Mouse (Mus musculus): ENCODE measurements around the gene Gm13696. TPM values are rescaled to one million over a fixed set of nuclear protein-coding genes. Genes with fewer than 3 reads are reported as not detected.
"Not testable (repeated sequence)": the region's sequence is repeated elsewhere in the genome, so short reads cannot be mapped to it uniquely, and the experiment has no call there.

Gm13696 gene
- polyA plus RNA-seq, 1 experiment from 2014 or later = not detected

DNA sequence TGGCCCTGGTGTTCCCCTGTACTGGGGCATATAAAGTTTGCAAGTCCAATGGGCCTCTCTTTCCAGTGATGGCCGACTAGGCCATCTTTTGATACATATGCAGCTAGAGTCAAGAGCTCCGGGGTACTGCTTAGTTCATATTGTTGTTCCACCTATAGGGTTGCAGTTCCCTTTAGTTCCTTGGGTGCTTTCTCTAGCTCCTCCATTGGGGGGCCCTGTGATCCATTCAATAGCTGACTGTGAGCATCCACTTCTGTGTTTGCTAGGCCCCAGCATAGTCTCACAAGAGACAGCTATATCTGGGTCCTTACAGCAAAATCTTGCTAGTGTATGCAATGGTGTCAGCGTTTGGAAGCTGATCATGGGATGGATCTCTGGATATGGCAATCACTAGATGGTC lies 21.6 kb downstream of the Gm13696 start:
- not testable (repeated sequence) for H3K4me1 ChIP-seq (replicated peaks); H3K9me3 ChIP-seq; ATAC-seq; H3K27ac ChIP-seq; H3K36me3 ChIP-seq; H3K4me2 ChIP-seq (replicated peaks); H3K27me3 ChIP-seq; H3K4me3 ChIP-seq (replicated peaks); H3K9ac ChIP-seq (replicated peaks)
- 60% methylated on average over 1 of the region's 3 CpGs for WGBS

GRCm38 (mm10) chr2:84008913-84009312 lies 36.0 kb downstream of the Gm13696 start:
- Histone ChIP-seq H3K4me3 (replicated peaks) (no peak overlapping the region), H3K36me3 (no peaks in the 10 kb centered on the region), H3K9ac (replicated peaks) (no peak overlapping the region), H3K4me2 (replicated peaks) (no peak overlapping the region), H3K4me1 (replicated peaks) (no peaks in the 10 kb centered on the region), H3K27ac (no peak overlapping the region), H3K27me3 (no peaks in the 10 kb centered on the region), H3K9me3 (no peaks in the 10 kb centered on the region)
- WGBS = 71% methylated on average over 1 of the region's 1 CpGs
- ATAC-seq = no peak

DNA sequence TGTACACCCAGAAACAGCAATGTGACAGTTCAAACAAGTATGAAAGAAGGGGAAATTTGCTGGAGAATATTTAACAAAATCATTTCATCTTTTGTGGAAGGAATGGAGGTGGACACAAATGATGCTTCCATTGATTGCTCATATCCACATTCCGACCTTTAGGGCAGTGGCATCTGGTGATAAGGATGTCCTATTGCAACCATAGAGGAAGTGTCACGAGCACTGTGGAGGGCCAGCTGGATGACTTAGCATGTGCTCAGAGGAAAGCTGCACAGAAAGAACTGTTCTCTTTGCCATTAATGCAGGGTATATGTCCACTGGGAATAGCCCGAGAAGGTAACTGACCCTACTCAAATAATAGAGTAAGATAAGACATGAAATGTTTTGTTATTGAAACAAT lies 36.9 kb downstream of the Gm13696 start:
- WGBS = 90% methylated on average over 3 of the region's 3 CpGs

DNA sequence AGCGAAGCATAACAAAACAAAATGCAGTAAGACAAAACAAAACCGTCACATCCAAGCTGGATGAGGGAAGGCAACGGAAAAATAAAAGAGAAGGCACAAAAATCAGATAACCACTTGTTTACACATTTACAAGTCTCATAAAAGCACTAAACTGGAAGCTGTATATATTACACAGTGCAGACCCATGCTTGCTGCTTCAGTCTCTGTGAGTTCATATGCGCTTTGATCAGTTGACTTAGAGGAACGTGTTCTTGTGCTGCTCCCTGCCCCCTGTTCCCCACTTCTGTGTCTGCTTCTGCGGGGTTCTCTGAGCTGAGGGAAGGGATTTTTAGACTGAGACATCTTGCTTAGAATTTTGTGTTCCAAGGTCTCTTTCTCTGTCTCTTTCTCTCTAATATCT lies 41.6 kb downstream of the Gm13696 start:
- no peaks in the 10 kb centered on the region for H3K9me3 ChIP-seq
- no peak overlapping the region for H3K27ac ChIP-seq
- H3K27me3 ChIP-seq = no peaks in the 10 kb centered on the region
- H3K9ac ChIP-seq (replicated peaks) = no peak overlapping the region
- H3K4me3 ChIP-seq (replicated peaks) = no peak overlapping the region
- no peaks in the 10 kb centered on the region for H3K36me3 ChIP-seq
- no peaks in the 10 kb centered on the region for H3K4me1 ChIP-seq (replicated peaks)
- 85% methylated on average over 6 of the region's 6 CpGs for WGBS
- no peak for ATAC-seq
- no peak overlapping the region for H3K4me2 ChIP-seq (replicated peaks)

More for the DNA sequence above, 36.9 kb downstream of the Gm13696 start:
- Histone ChIP-seq H3K9me3 (no peaks in the 10 kb centered on the region), H3K4me3 (replicated peaks) (no peak overlapping the region), H3K27me3 (no peaks in the 10 kb centered on the region), H3K9ac (replicated peaks) (no peak overlapping the region), H3K4me2 (replicated peaks) (no peak overlapping the region), H3K4me1 (replicated peaks) (no peaks in the 10 kb centered on the region), H3K27ac (no peak overlapping the region), H3K36me3 (no peaks in the 10 kb centered on the region)
- ATAC-seq = no peak

DNA sequence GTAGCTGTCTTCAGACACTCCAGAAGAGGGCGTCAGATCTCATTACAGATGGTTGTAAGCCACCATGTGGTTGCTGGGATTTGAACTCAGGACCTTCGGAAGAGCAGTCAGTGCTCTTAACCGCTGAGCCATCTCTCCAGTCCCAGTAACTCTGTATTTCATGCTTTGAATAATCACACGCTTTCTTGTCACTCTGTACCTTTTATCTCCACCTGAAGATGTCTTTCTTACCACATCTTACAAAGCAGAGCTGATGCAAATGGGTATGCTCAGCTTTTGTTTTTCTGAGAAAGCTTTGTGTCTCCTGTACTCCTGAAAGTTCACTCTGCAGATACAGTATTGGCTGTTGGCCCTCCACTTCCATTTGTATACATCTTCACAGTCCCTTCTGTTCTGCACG lies 43.4 kb downstream of the Gm13696 start:
- H3K9me3 ChIP-seq; H3K27me3 ChIP-seq; ATAC-seq; H3K36me3 ChIP-seq; H3K27ac ChIP-seq; H3K4me1 ChIP-seq (replicated peaks); H3K4me3 ChIP-seq (replicated peaks); H3K4me2 ChIP-seq (replicated peaks); H3K9ac ChIP-seq (replicated peaks): not testable (repeated sequence)
- WGBS = 75% methylated on average over 5 of the region's 5 CpGs

GRCm38 (mm10) chr2:84018330-84018729 lies 45.4 kb downstream of the Gm13696 start:
- H3K4me2 ChIP-seq (replicated peaks) = no peak overlapping the region
- no peak overlapping the region for H3K4me3 ChIP-seq (replicated peaks)
- ATAC-seq = no peak
- WGBS = 89% methylated on average over 3 of the region's 3 CpGs
- no peaks in the 10 kb centered on the region for H3K9me3 ChIP-seq
- no peak overlapping the region for H3K9ac ChIP-seq (replicated peaks)
- no peaks in the 10 kb centered on the region for H3K4me1 ChIP-seq (replicated peaks)
- no peak overlapping the region for H3K27ac ChIP-seq
- H3K36me3 ChIP-seq = no peaks in the 10 kb centered on the region
- no peaks in the 10 kb centered on the region for H3K27me3 ChIP-seq

- Histone ChIP-seq H3K9ac (replicated peaks) (no peak overlapping the region), H3K4me3 (replicated peaks) (no peak overlapping the region), H3K9me3 (no peaks in the 10 kb centered on the region), H3K27me3 (no peaks in the 10 kb centered on the region), H3K4me2 (replicated peaks) (no peak overlapping the region), H3K36me3 (no peaks in the 10 kb centered on the region), H3K4me1 (replicated peaks) (no peaks in the 10 kb centered on the region), H3K27ac (no peak overlapping the region)
- no peak for ATAC-seq
- WGBS = 82% methylated on average over 8 of the region's 8 CpGs
Observed at GRCm38 (mm10) chr2:84019519-84020305, 46.8 kb downstream of the Gm13696 start.

- Histone ChIP-seq H3K9ac (replicated peaks) (no peak overlapping the region), H3K27ac (no peak overlapping the region), H3K4me2 (replicated peaks) (no peak overlapping the region), H3K9me3 (no peaks in the 10 kb centered on the region), H3K4me3 (replicated peaks) (no peak overlapping the region), H3K36me3 (no peaks in the 10 kb centered on the region), H3K27me3 (no peaks in the 10 kb centered on the region), H3K4me1 (replicated peaks) (no peaks in the 10 kb centered on the region)
- ATAC-seq = no peak
- WGBS = 84% methylated on average over 2 of the region's 2 CpGs
Observed at GRCm38 (mm10) chr2:84021930-84022329, 49.0 kb downstream of the Gm13696 start.

DNA sequence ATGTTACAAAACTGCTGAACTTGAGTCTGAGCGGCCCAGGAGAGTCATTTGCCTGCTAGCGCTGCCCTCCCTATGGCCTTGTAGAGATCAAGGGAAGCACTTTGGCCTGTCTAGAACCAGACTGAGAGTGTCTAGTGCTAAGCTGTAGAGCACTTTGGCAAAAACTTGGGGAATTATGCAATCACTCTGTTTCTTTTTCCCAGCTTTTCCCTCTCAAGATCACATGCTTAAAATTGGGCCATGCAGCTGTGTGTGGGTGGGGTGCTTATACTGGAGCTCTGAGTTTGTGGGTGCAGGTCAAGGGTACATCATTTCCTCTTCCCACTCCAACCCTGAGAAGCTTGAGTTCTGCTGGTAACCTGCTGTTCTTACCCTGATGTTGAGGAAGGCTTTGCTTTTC lies 50.0 kb downstream of the Gm13696 start:
- Histone ChIP-seq H3K4me3 (replicated peaks) (no peak overlapping the region), H3K4me2 (replicated peaks) (no peak overlapping the region), H3K4me1 (replicated peaks) (no peaks in the 10 kb centered on the region), H3K9ac (replicated peaks) (no peak overlapping the region), H3K27me3 (no peaks in the 10 kb centered on the region), H3K9me3 (no peaks in the 10 kb centered on the region), H3K36me3 (no peaks in the 10 kb centered on the region), H3K27ac (no peak overlapping the region)
- WGBS = 97% methylated on average over 2 of the region's 2 CpGs
- no peak for ATAC-seq

- H3K4me3 ChIP-seq (replicated peaks) = no peak overlapping the region
- H3K36me3 ChIP-seq = no peaks in the 10 kb centered on the region
- no peaks in the 10 kb centered on the region for H3K9me3 ChIP-seq
- 88% methylated on average over 2 of the region's 2 CpGs for WGBS
- no peak overlapping the region for H3K4me2 ChIP-seq (replicated peaks)
- no peak overlapping the region for H3K9ac ChIP-seq (replicated peaks)
- H3K4me1 ChIP-seq (replicated peaks) = no peaks in the 10 kb centered on the region
- H3K27me3 ChIP-seq = no peaks in the 10 kb centered on the region
- no peak overlapping the region for H3K27ac ChIP-seq
- no peak for ATAC-seq
Observed at GRCm38 (mm10) chr2:84023319-84023718, 50.4 kb downstream of the Gm13696 start.

Other genes with a start within 250 kb of the Gm13696 start
- 19.7 and 23.0 TPM in 2 replicates for gene Itgav, start 248.7 kb upstream of the Gm13696 start, polyA plus RNA-seq (2015; fragmentation: Nextera tagmentation; extraction: Ambion mirVana)
- 69.2 and 69.4 TPM in 2 replicates for gene Fam171b, start 160.5 kb upstream of the Gm13696 start, polyA plus RNA-seq (2015; fragmentation: Nextera tagmentation; extraction: Ambion mirVana)
- gene Zswim2, start 31.9 kb upstream of the Gm13696 start, polyA plus RNA-seq (2015; fragmentation: Nextera tagmentation; extraction: Ambion mirVana) = not detected in 2 replicates
- gene Gm13698, start 17.4 kb upstream of the Gm13696 start, polyA plus RNA-seq (2015; fragmentation: Nextera tagmentation; extraction: Ambion mirVana) = not detected in 2 replicates
- not detected in 2 replicates for gene Gm13693, start 11.6 kb upstream of the Gm13696 start, polyA plus RNA-seq (2015; fragmentation: Nextera tagmentation; extraction: Ambion mirVana)
- gene Gm13695, start 5.8 kb upstream of the Gm13696 start, polyA plus RNA-seq (2015; fragmentation: Nextera tagmentation; extraction: Ambion mirVana) = not detected in 2 replicates
- not detected in 2 replicates for gene Gm13694, start 5.8 kb downstream of the Gm13696 start, polyA plus RNA-seq (2015; fragmentation: Nextera tagmentation; extraction: Ambion mirVana)
- gene Gm13697, start 11.6 kb downstream of the Gm13696 start, polyA plus RNA-seq (2015; fragmentation: Nextera tagmentation; extraction: Ambion mirVana) = not detected in 2 replicates
- gene Gm13691, start 17.4 kb downstream of the Gm13696 start, polyA plus RNA-seq (2015; fragmentation: Nextera tagmentation; extraction: Ambion mirVana) = not detected in 2 replicates